Mouse (Mus musculus) stomach, embryonic 15.5 days (tissue): ENCODE data around the gene E130309D02Rik. TPM values are rescaled to one million over a fixed set of nuclear protein-coding genes. Genes with fewer than 3 reads are reported as not detected.
A peak's percentile ranks its signal among the peaks of the same experiment; 100 is the strongest.

ENCODE experiments used
- ATAC-seq: fragments of 200-750 bp; cut with Nextera tagmentation; 2 replicates; pipeline ENCODE4 v1.8.0; 2017; ENCODE audit warnings: low read depth, moderate number of reproducible peaks, moderate TSS enrichment; ENCODE audit not compliant: insufficient read depth, low FRiP score
- H3K27ac ChIP-seq: fragments of 300-500 bp; sonication (generic); 2 replicates; pipeline ENCODE4 v1.5.1; 2015; ENCODE audit warnings: mild to moderate bottlenecking, inconsistent platforms
- H3K27me3 ChIP-seq: fragments of 300-500 bp; sonication (generic); replicated peaks from 2 replicates; pipeline ENCODE4 v1.6.1; 2015; ENCODE audit warnings: inconsistent platforms
- H3K36me3 ChIP-seq: fragments of 300-500 bp; sonication (generic); 2 replicates; pipeline ENCODE4 v1.6.1; 2015; ENCODE audit warnings: inconsistent platforms
- H3K4me1 ChIP-seq: fragments of 300-500 bp; sonication (generic); 2 replicates; pipeline ENCODE4 v1.6.1; 2015; ENCODE audit warnings: inconsistent platforms
- H3K4me2 ChIP-seq: fragments of 300-500 bp; sonication (generic); 2 replicates; pipeline ENCODE4 v1.6.1; 2015; ENCODE audit warnings: mild to moderate bottlenecking, inconsistent platforms
- H3K4me3 ChIP-seq: fragments of 300-500 bp; sonication (generic); replicated peaks from 2 replicates; pipeline ENCODE4 v1.5.1; 2015; ENCODE audit warnings: inconsistent platforms
- H3K9ac ChIP-seq: fragments of 300-500 bp; sonication (generic); 2 replicates; pipeline ENCODE4 v1.6.1; 2015; ENCODE audit warnings: inconsistent platforms
- H3K9me3 ChIP-seq: fragments of 300-500 bp; sonication (generic); 2 replicates; pipeline ENCODE4 v1.6.1; 2016; ENCODE audit warnings: inconsistent platforms
- WGBS: fragments of 180-500 bp; shearing (Covaris S2); methylation state at CpG from one replicate; pipeline ENCODE4 v1.1.7; 2015; 5-methylcytosine and 5-hydroxymethylcytosine counted together
- polyA plus RNA-seq: library from polyadenylated mRNA; unstranded; fragments of >200 nt; fragmentation: Nextera tagmentation; extraction: Ambion mirVana; gene quantifications from 2 replicates; pipeline ENCODE4 v1.2.1, GENCODE M21; 2015

The E130309D02Rik gene
- polyA plus RNA-seq, 1 experiment from 2014 or later = 32.6 TPM

DNA sequence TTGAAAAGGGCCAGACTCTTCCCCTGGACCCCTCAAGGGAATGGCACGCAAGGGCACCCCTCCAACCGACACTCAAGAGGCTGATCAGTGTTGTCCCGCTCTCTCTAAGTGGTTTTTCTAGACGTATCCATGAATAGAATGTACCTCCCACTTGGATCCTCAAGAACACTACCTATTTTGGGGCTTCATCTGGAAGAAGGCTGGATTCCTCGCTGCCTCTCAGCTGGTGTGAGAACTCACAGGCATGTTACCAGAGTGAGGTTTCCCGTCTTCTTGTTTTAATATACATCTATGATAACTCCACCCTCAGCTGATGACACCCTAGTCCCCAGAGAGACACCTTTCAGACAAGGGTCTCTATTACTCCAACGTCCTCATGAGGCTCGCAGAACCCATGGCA is 53.5 kb downstream of the E130309D02Rik start:
- H3K36me3 ChIP-seq = peaks cover 17% of the 10 kb centered on the region; the same call in 1 of the 2 replicates

GRCm38 (mm10) chr5:143255802-143256201 is 59.4 kb downstream of the E130309D02Rik start:
- no peak overlapping the region for H3K4me3 ChIP-seq
- H3K4me2 ChIP-seq = no peak overlapping the region
- H3K27ac ChIP-seq = no peak overlapping the region
- WGBS = 95% methylated on average over 5 of the region's 5 CpGs
- no peaks in the 10 kb centered on the region for H3K9me3 ChIP-seq
- peaks cover 18% of the 10 kb centered on the region; the same call in 1 of the 2 replicates for H3K36me3 ChIP-seq
- no peak for ATAC-seq
- no peak overlapping the region for H3K9ac ChIP-seq
- H3K27me3 ChIP-seq = peaks cover 62% of the 10 kb centered on the region
- peaks cover 14% of the 10 kb centered on the region for H3K4me1 ChIP-seq

More for the DNA sequence above, 53.5 kb downstream of the E130309D02Rik start:
- no peaks in the 10 kb centered on the region for H3K9me3 ChIP-seq
- no peak overlapping the region for H3K4me2 ChIP-seq
- H3K4me1 ChIP-seq = no peaks in the 10 kb centered on the region
- peaks cover 11% of the 10 kb centered on the region; the same call in 1 of the 2 replicates for H3K27me3 ChIP-seq
- 95% methylated on average over 8 of the region's 8 CpGs for WGBS
- H3K27ac ChIP-seq = no peak overlapping the region
- no peak overlapping the region for H3K9ac ChIP-seq
- H3K4me3 ChIP-seq = no peak overlapping the region
- no peak for ATAC-seq

DNA sequence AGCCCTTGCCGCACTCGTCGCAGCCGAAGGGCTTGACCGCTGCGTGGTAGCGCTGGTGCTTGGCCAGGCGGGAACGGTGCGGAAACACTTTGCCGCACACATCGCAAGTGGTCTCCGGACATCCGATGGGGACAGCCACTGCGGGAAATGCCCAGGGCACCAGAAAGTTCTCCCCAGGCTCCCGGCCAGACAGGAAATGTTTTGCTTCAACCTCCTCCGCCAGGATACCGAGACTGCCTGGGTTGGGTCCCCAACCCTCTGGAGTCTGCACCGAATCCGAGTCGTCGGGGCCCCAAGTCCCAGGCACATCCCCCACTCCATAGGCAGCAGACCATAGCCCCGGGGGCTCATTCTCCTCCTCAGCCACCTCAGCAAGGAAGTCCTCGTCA is 60.0 kb downstream of the E130309D02Rik start:
- H3K9ac ChIP-seq = no peak overlapping the region
- peaks cover 14% of the 10 kb centered on the region for H3K4me1 ChIP-seq
- no peak for ATAC-seq
- H3K9me3 ChIP-seq = no peaks in the 10 kb centered on the region
- H3K36me3 ChIP-seq = peaks cover 17% of the 10 kb centered on the region; the same call in 1 of the 2 replicates
- no peak overlapping the region for H3K4me2 ChIP-seq
- 56% methylated on average over 24 of the region's 24 CpGs for WGBS
- no peak overlapping the region for H3K27ac ChIP-seq
- H3K4me3 ChIP-seq = no peak overlapping the region
- H3K27me3 ChIP-seq = peaks cover 62% of the 10 kb centered on the region

- H3K27ac ChIP-seq = no peak overlapping the region
- H3K4me1 ChIP-seq = peaks cover 14% of the 10 kb centered on the region
- H3K4me2 ChIP-seq = peak overlapping the region; percentile 82; the same call in 1 of the 2 replicates
- 0 out of 2 replicates have a peak, but pooled peaks have one; percentile 24 for ATAC-seq
- no peaks in the 10 kb centered on the region for H3K9me3 ChIP-seq
- H3K36me3 ChIP-seq = peaks cover 19% of the 10 kb centered on the region; the same call in 1 of the 2 replicates
- peaks cover 62% of the 10 kb centered on the region for H3K27me3 ChIP-seq
- no peak overlapping the region; the same call in 1 of the 2 replicates for H3K4me3 ChIP-seq
- WGBS = 29% methylated on average over 66 of the region's 66 CpGs
- H3K9ac ChIP-seq = no peak overlapping the region
Measured at GRCm38 (mm10) chr5:143254487-143255130, 60.6 kb downstream of the E130309D02Rik start.

DNA sequence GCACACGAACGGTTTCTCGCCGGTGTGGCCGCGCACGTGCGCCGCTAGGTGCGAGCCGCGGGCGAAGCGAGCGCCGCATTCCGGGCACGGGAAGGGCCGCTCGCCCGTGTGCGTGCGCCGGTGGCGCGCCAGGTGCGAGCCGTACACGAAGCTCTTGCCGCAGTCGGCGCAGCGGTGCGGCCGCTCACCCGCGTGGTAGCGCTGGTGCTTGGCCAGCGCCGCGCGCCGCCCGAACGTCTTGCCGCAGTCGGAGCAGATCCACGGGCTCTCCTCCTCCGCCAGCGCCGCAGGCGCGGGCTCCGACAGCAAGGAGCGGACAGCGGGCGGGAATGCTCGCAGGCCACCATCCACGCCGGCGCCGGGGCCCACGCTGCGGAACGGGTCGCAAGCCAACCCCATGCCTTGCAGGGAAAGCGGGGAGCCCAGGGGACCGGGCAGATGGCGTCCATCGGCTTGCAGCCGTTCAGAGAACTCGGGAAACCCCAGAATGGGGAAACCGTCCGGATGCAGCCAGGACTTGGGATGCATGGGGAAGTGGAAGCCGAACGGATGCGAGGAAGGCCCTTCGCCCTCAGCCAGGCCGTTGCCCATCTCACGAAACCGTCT is 61.2 kb downstream of the E130309D02Rik start:
- no peak for ATAC-seq
- H3K36me3 ChIP-seq = peaks cover 19% of the 10 kb centered on the region; the same call in 1 of the 2 replicates
- H3K27me3 ChIP-seq = peaks cover 62% of the 10 kb centered on the region
- 13% methylated on average over 76 of the region's 81 CpGs for WGBS
- no peaks in the 10 kb centered on the region for H3K9me3 ChIP-seq
- peak overlapping the region; percentile 82 for H3K4me2 ChIP-seq
- no peak overlapping the region for H3K27ac ChIP-seq
- peaks cover 14% of the 10 kb centered on the region for H3K4me1 ChIP-seq
- H3K9ac ChIP-seq = no peak overlapping the region
- peak overlapping the region; percentile 40 for H3K4me3 ChIP-seq

DNA sequence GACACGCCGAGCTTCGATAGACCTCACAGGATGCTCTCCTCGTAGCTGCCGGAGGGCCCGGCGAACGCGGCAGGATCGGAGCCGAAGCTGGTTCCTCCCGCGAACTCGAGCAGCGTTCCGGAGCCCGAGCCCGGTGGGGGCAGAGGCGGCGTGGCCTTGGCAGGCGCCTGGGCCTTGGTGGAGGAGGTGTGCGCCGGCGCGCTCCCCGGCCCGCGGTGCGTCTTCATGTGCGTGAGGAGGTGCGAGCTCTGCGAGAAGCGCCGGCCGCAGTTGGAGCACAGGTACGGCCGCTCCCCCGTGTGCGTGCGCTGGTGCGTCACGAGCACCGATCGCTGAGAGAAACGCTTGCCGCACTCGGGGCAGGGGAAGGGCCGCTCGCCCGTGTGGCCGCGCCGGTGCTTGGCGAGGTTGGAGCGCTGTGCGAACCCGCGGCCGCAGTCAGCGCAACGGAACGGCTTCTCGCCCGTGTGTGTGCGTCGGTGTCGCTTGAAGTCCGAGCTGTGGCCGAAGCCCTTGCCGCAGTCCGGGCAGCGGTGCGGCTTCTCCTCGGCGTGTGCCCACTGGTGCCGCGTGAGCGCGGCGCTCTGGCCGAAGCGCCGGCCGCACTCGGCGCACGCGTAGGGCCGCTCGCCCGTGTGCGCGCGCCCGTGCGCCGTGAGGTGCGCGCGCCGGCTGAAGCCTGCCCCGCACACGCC is 61.8 kb downstream of the E130309D02Rik start:
- no peak overlapping the region for H3K27ac ChIP-seq
- peaks cover 14% of the 10 kb centered on the region for H3K4me1 ChIP-seq
- peak overlapping the region; percentile 40 for H3K4me3 ChIP-seq
- 12% methylated on average over 101 of the region's 103 CpGs for WGBS
- H3K9me3 ChIP-seq = no peaks in the 10 kb centered on the region
- H3K36me3 ChIP-seq = peaks cover 23% of the 10 kb centered on the region; the same call in 1 of the 2 replicates
- H3K4me2 ChIP-seq = peak overlapping the region; percentile 82
- ATAC-seq = no peak; the same call in 1 of the 2 replicates
- peaks cover 62% of the 10 kb centered on the region for H3K27me3 ChIP-seq
- H3K9ac ChIP-seq = no peak overlapping the region

GRCm38 (mm10) chr5:143252791-143253185 is 62.4 kb downstream of the E130309D02Rik start:
- ATAC-seq = no peak
- WGBS = 49% methylated on average over 18 of the region's 18 CpGs
- H3K9me3 ChIP-seq = no peaks in the 10 kb centered on the region
- H3K4me3 ChIP-seq = peak overlapping the region; percentile 40; the same call in 1 of the 2 replicates
- H3K36me3 ChIP-seq = peaks cover 28% of the 10 kb centered on the region; the same call in 1 of the 2 replicates
- peaks cover 62% of the 10 kb centered on the region for H3K27me3 ChIP-seq
- H3K4me2 ChIP-seq = peak overlapping the region; percentile 82
- H3K27ac ChIP-seq = no peak overlapping the region
- no peak overlapping the region for H3K9ac ChIP-seq
- peaks cover 14% of the 10 kb centered on the region for H3K4me1 ChIP-seq

DNA sequence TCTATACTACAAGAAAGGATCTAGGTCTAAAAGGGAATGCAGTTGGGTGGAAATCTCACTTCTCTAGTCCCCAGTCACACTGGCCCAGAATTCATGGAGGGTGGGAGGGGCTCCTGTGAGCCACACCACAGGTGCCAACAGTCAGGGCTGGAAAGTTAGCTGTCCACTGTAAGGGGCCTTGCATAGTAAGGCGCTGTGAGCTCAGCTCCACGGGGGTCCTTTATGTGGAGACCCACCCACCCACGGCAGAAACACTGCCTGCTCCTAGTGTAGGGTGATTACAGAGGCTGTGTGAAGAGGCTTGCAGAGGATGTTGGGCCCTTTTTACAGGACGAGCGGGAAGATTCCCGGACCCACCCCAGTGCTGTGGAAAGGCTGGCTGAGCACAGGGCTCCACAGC is 63.1 kb downstream of the E130309D02Rik start:
- WGBS = 64% methylated on average over 6 of the region's 6 CpGs
- H3K27me3 ChIP-seq = peaks cover 55% of the 10 kb centered on the region
- ATAC-seq = no peak
- no peaks in the 10 kb centered on the region for H3K9me3 ChIP-seq
- H3K4me2 ChIP-seq = no peak overlapping the region
- H3K4me3 ChIP-seq = no peak overlapping the region
- H3K36me3 ChIP-seq = peaks cover 33% of the 10 kb centered on the region; the same call in 1 of the 2 replicates
- H3K9ac ChIP-seq = no peak overlapping the region
- H3K27ac ChIP-seq = no peak overlapping the region
- peaks cover 14% of the 10 kb centered on the region for H3K4me1 ChIP-seq

Other genes starting within 250 kb of the E130309D02Rik start
- 33.9 and 35.2 TPM in 2 replicates for gene Rnf216, start 202.4 kb downstream of the E130309D02Rik start, polyA plus RNA-seq
- not detected in 2 replicates for gene Olfr718-ps1, start 167.8 kb downstream of the E130309D02Rik start, polyA plus RNA-seq
- gene Rbak, start 134.6 kb downstream of the E130309D02Rik start, polyA plus RNA-seq = 10.5 and 11.1 TPM in 2 replicates
- gene Spdye4b, start 134.3 kb downstream of the E130309D02Rik start, polyA plus RNA-seq = 0.09 TPM in 1 of 2 replicates, not detected in the other
- gene Spdye4a, start 88.5 kb downstream of the E130309D02Rik start, polyA plus RNA-seq = not detected in 2 replicates
- 12.8 and 13.2 TPM in 2 replicates for gene Zfp12, start 80.2 kb downstream of the E130309D02Rik start, polyA plus RNA-seq
- gene Zfp316, start 45.3 kb downstream of the E130309D02Rik start, polyA plus RNA-seq = 3.0 and 3.3 TPM in 2 replicates
- 0.09 TPM in 2 replicates for gene Zfp853, start 21.7 kb downstream of the E130309D02Rik start, polyA plus RNA-seq
- 66.5 and 70.2 TPM in 2 replicates for gene Zdhhc4, start 13.9 kb upstream of the E130309D02Rik start, polyA plus RNA-seq
- 1.1 and 2.0 TPM in 2 replicates for gene Grid2ip, start 42.0 kb upstream of the E130309D02Rik start, polyA plus RNA-seq
- gene Kdelr2, start 88.5 kb upstream of the E130309D02Rik start, polyA plus RNA-seq = 357 and 384 TPM in 2 replicates
- gene Daglb, start 149.2 kb upstream of the E130309D02Rik start, polyA plus RNA-seq = 10.4 and 11.3 TPM in 2 replicates
- gene Rac1, start 212.7 kb upstream of the E130309D02Rik start, polyA plus RNA-seq = 425 and 464 TPM in 2 replicates